Mouse (Mus musculus): Measurements from ENCODE around the gene Ptpn21.

DNA sequence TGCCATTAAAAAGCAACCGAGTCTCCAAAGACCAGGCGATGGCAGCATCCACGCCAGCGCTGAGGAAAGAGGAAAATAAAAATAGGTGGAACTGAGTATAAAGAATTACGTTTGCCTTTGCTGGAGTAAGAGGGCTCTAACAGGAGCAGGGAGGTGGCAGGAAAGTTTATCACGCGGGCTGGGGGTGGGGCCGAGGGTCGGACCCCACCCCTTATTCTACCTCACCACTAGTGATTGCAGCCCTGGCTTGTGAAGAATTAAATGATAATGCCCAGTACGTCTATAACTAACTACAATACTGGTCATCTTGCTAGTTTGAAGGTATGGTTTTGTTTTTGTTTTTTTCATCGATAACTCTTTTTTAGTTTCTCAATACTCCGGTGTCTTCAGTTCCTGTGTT, 3.4 kb downstream of the Ptpn21 start:
- TF ChIP-seq CTCF (IDR thresholded peaks at IDR 0.05; ENCODE audit: control insufficient read depth, insufficient read depth, insufficient replicate concordance, low read depth, low read length): no peak
- no peak for TF ChIP-seq POLR2A (IDR thresholded peaks at IDR 0.05; ENCODE audit: control insufficient read depth, low read depth, low read length)
